Mouse (Mus musculus) MEL (cell line): ENCODE measurements around the gene Tmem164.

Experiments used
- CHD2 ChIP-seq: IDR thresholded peaks from 2 replicates; pipeline ENCODE4 v1.6.1; 2011; ENCODE audit warnings: low read length, improper control_type of control experiment
- CTCF ChIP-seq, 3 experiments: IDR thresholded peaks in 2 of 3; conservative IDR thresholded peaks in 1 of 3; 2 replicates each; pipeline ENCODE4 v1.5.1; 2011 to 2012; ENCODE audit warnings: low read length in 3 of 3, low read depth in 2 of 3, mild to moderate bottlenecking in 2 of 3, improper control_type of control experiment in 1 of 3, inconsistent platforms in 1 of 3, mixed read lengths in 1 of 3, moderate library complexity in 1 of 3; ENCODE audit not compliant: control insufficient read depth in 1 of 3, insufficient read depth in 1 of 3, poor library complexity in 1 of 3, severe bottlenecking in 1 of 3
- E2F4 ChIP-seq: IDR thresholded peaks from 2 replicates; pipeline ENCODE4 v1.6.1; 2011; ENCODE audit warnings: low read depth, low read length, improper control_type of control experiment, borderline replicate concordance
- MAZ ChIP-seq: IDR thresholded peaks from 2 replicates; pipeline ENCODE4 v1.6.1; 2012; ENCODE audit warnings: low read depth, mild to moderate bottlenecking, inconsistent platforms, low read length, improper control_type of control experiment
- MYC ChIP-seq: IDR thresholded peaks from 2 replicates; pipeline ENCODE4 v1.6.1; 2011; ENCODE audit warnings: low read depth, mild to moderate bottlenecking, low read length, improper control_type of control experiment, moderate library complexity
- POLR2A ChIP-seq, 2 experiments: IDR thresholded peaks; 2 replicates each; pipeline ENCODE4 v1.6.1; 2011 to 2012; ENCODE audit warnings: low read length in 2 of 2, mild to moderate bottlenecking in 2 of 2, control low read depth in 1 of 2, improper control_type of control experiment in 1 of 2, low read depth in 1 of 2, moderate library complexity in 1 of 2; ENCODE audit not compliant: control insufficient read depth in 1 of 2, insufficient read depth in 1 of 2, poor library complexity in 1 of 2
- RCOR1 ChIP-seq: IDR thresholded peaks from 2 replicates; pipeline ENCODE4 v1.6.1; 2012; ENCODE audit warnings: low read depth, mild to moderate bottlenecking, inconsistent platforms, low read length, improper control_type of control experiment
- SMC3 ChIP-seq: IDR thresholded peaks from 2 replicates; pipeline ENCODE4 v1.6.1; 2011; ENCODE audit warnings: low read depth, low read length, improper control_type of control experiment
- TCF12 ChIP-seq: IDR thresholded peaks from 2 replicates; pipeline ENCODE4 v1.6.1; 2014; ENCODE audit warnings: low read depth, mild to moderate bottlenecking, inconsistent platforms, low read length, improper control_type of control experiment, moderate library complexity
- USF1 ChIP-seq: IDR thresholded peaks from 2 replicates; pipeline ENCODE4 v1.6.1; 2014; ENCODE audit warnings: low read depth, mild to moderate bottlenecking, inconsistent platforms, low read length, improper control_type of control experiment, moderate library complexity
- ZNF384 ChIP-seq: IDR thresholded peaks from 2 replicates; pipeline ENCODE4 v1.6.1; 2012; ENCODE audit warnings: low read depth, mild to moderate bottlenecking, inconsistent platforms, low read length, improper control_type of control experiment

DNA sequence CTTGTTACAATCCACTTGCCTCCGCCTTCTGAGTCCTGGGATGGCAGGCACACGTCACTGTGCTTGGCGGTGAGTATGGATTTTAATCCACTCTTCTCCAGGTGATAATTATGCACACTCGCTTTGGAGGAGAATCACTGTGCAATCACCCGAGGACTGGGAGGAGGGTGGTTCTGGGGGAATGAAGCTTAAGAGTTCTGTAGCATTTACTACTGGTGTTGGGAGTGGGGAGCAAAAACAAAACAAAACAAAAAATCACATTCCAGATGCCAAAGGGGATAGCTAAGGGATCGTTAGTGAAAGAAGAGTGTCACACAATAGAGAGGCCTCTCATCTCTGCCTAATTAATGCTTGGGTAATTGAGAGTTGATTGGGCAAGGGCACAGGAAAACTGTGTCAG lies 46.6 kb downstream of the Tmem164 start:
- no peak for TF ChIP-seq POLR2A (IDR thresholded peaks at IDR 0.05; ENCODE audit: control insufficient read depth in 1 of 2, insufficient read depth in 1 of 2, low read depth in 1 of 2, low read length in 2 of 2, poor library complexity in 1 of 2)
- no peak for TF ChIP-seq CTCF (IDR thresholded peaks at IDR 0.05 in 2 of 3, conservative IDR thresholded peaks at IDR 0.05 in 1 of 3; ENCODE audit: control insufficient read depth in 1 of 3, insufficient read depth in 1 of 3, low read depth in 2 of 3, low read length in 3 of 3, poor library complexity in 1 of 3, severe bottlenecking in 1 of 3)
- no peak for TF ChIP-seq USF1
- no peak for TF ChIP-seq RCOR1
- TF ChIP-seq E2F4: no peak
- TF ChIP-seq CHD2: no peak
- no peak for TF ChIP-seq TCF12
- TF ChIP-seq ZNF384: no peak
- no peak for TF ChIP-seq MAZ
- no peak for TF ChIP-seq MYC
- TF ChIP-seq SMC3: no peak
